Mouse (Mus musculus) forebrain, embryonic 11.5 days (tissue): Measurements from ENCODE around the gene Npr1. TPM values are rescaled to one million over a fixed set of nuclear protein-coding genes. Genes with fewer than 3 reads are reported as not detected.

ENCODE experiments used
- ATAC-seq: fragments of 200-750 bp; cut with Nextera tagmentation; replicated peaks from 2 replicates; pipeline ENCODE4 v1.8.0; 2017; ENCODE audit warnings: moderate TSS enrichment; ENCODE audit not compliant: low FRiP score
- DNase-seq: peaks from one replicate; pipeline ENCODE4 v3.0.0-alpha.2; 2017; ENCODE audit warnings: low spot score
- H3K27ac ChIP-seq: fragments of 300-500 bp; sonication (generic); 2 replicates; pipeline ENCODE4 v1.5.1; 2014; ENCODE audit warnings: low read depth, low read length
- H3K27me3 ChIP-seq: fragments of 300-500 bp; sonication (generic); 2 replicates; pipeline ENCODE4 v1.6.1; 2014; ENCODE audit warnings: mild to moderate bottlenecking, low read length, mixed read lengths; ENCODE audit not compliant: control insufficient read depth, insufficient read depth
- H3K36me3 ChIP-seq: fragments of 300-500 bp; sonication (generic); 2 replicates; pipeline ENCODE4 v1.6.1; 2014; ENCODE audit warnings: mild to moderate bottlenecking, low read length, moderate library complexity, mixed read lengths; ENCODE audit not compliant: control insufficient read depth, insufficient read depth
- H3K4me1 ChIP-seq: fragments of 300-500 bp; sonication (generic); replicated peaks from 2 replicates; pipeline ENCODE4 v1.6.1; 2014; ENCODE audit warnings: low read length, mixed read lengths; ENCODE audit not compliant: control insufficient read depth, insufficient read depth
- H3K4me2 ChIP-seq: fragments of 300-500 bp; sonication (generic); 2 replicates; pipeline ENCODE4 v1.6.1; 2014; ENCODE audit warnings: low read depth, mild to moderate bottlenecking, low read length, moderate library complexity, mixed read lengths; ENCODE audit not compliant: severe bottlenecking
- H3K4me3 ChIP-seq: fragments of 300-500 bp; sonication (generic); 2 replicates; pipeline ENCODE4 v1.5.1; 2014; ENCODE audit warnings: low read depth, low read length
- H3K9ac ChIP-seq: fragments of 300-500 bp; sonication (generic); 2 replicates; pipeline ENCODE4 v1.6.1; 2014; ENCODE audit warnings: low read length
- H3K9me3 ChIP-seq: fragments of 300-500 bp; sonication (generic); 2 replicates; pipeline ENCODE4 v1.6.1; 2016; ENCODE audit warnings: low read length, mixed read lengths; ENCODE audit not compliant: control insufficient read depth
- WGBS: fragments of 180-500 bp; shearing (Covaris S2); extraction: QIAGEN DNeasy Blood & Tissue Kit; methylation state at CpG from one replicate; pipeline ENCODE4 v1.1.7; 2014; 5-methylcytosine and 5-hydroxymethylcytosine counted together
- polyA plus RNA-seq: library from polyadenylated mRNA; unstranded; fragments of >200 nt; fragmentation: Nextera tagmentation; extraction: Ambion mirVana; gene quantifications from 2 replicates; pipeline ENCODE4 v1.2.1, GENCODE M21; 2014

Gene Npr1
- polyA plus RNA-seq, 1 experiment from 2014 or later: 2.0 TPM

DNA sequence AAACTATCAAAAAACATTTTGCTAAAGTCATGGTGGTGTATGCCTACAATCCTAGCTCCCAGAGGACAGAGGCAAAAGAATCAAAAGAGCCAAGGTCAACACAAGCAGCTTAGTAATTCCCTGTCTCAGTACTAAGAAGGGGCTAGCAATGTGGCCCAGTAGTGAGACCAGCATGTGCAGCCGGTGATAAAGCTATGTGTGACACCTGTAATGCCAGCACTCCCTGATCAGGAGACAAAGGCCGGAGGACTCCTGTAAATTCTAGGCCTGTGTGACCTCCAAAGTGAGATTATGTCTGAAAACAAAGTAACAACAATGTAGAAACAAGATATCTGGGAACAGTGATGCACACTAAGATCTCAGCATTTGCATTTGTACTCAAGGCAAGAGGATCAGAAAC is 40.2 kb downstream of the Npr1 start:
- H3K4me2 ChIP-seq: no peak overlapping the region
- no peaks in the 10 kb centered on the region; the same call in 1 of the 2 replicates for H3K36me3 ChIP-seq
- no peaks in the 10 kb centered on the region for H3K9me3 ChIP-seq
- H3K27ac ChIP-seq: no peak overlapping the region
- H3K4me1 ChIP-seq: no peaks in the 10 kb centered on the region
- H3K9ac ChIP-seq: no peak overlapping the region
- no peaks in the 10 kb centered on the region for H3K27me3 ChIP-seq
- H3K4me3 ChIP-seq: no peak overlapping the region
- ATAC-seq: no peak
- no peak for DNase-seq
- WGBS: 91% methylated on average over 2 of the region's 2 CpGs

- no peak overlapping the region for H3K9ac ChIP-seq
- DNase-seq (no peak), ATAC-seq (no peak)
- no peaks in the 10 kb centered on the region for H3K4me1 ChIP-seq
- no peak overlapping the region for H3K4me3 ChIP-seq
- H3K9me3 ChIP-seq: no peaks in the 10 kb centered on the region
- H3K27ac ChIP-seq: no peak overlapping the region
- no peaks in the 10 kb centered on the region; the same call in 1 of the 2 replicates for H3K36me3 ChIP-seq
- H3K27me3 ChIP-seq: no peaks in the 10 kb centered on the region
- no peak overlapping the region for H3K4me2 ChIP-seq
Observed at GRCm38 (mm10) chr3:90423549-90423948, 42.1 kb downstream of the Npr1 start.

GRCm38 (mm10) chr3:90420696-90421095 is 45.0 kb downstream of the Npr1 start:
- Histone ChIP-seq H3K36me3 (no peaks in the 10 kb centered on the region; the same call in 1 of the 2 replicates), H3K4me1 (no peaks in the 10 kb centered on the region), H3K9me3 (no peaks in the 10 kb centered on the region), H3K27ac (no peak overlapping the region), H3K9ac (no peak overlapping the region), H3K4me3 (no peak overlapping the region), H3K27me3 (no peaks in the 10 kb centered on the region), H3K4me2 (no peak overlapping the region)
- DNase-seq (no peak), ATAC-seq (no peak)
- WGBS: 94% methylated on average over 6 of the region's 6 CpGs

DNA sequence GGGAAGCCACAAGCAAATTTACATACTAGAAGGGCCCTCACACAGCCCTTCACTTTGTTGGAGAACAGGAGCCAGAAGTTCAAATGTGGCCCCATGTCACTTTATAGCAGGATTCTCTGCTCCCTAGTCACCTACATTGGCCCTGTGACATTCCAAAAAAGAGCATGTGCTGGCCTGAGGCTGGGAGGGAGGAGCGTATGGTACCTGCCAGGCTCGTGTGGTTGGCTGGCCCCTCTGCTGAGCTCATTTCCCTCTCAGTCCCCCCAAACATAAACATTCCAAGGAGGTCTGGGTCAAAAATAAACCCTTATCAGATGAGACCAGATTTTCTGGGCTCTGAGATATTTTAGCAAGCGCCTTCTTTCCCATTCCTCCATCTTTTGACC is 52.7 kb downstream of the Npr1 start:
- H3K27me3 ChIP-seq: no peaks in the 10 kb centered on the region
- DNase-seq: no peak
- no peak for ATAC-seq
- no peak overlapping the region for H3K9ac ChIP-seq
- no peak overlapping the region for H3K27ac ChIP-seq
- H3K4me3 ChIP-seq: no peak overlapping the region
- H3K9me3 ChIP-seq: no peaks in the 10 kb centered on the region
- WGBS: 80% methylated on average over 3 of the region's 3 CpGs
- H3K36me3 ChIP-seq: peaks cover under 1% of the 10 kb centered on the region; the same call in 1 of the 2 replicates
- no peak overlapping the region for H3K4me2 ChIP-seq
- H3K4me1 ChIP-seq: no peaks in the 10 kb centered on the region

- 56% methylated on average over 5 of the region's 5 CpGs for WGBS
- Histone ChIP-seq H3K9me3 (no peaks in the 10 kb centered on the region), H3K27me3 (no peaks in the 10 kb centered on the region), H3K9ac (no peak overlapping the region), H3K36me3 (peaks cover 3% of the 10 kb centered on the region; the same call in 1 of the 2 replicates), H3K4me2 (no peak overlapping the region), H3K4me1 (no peaks in the 10 kb centered on the region), H3K27ac (no peak overlapping the region), H3K4me3 (no peak overlapping the region)
- DNase-seq (peak; percentile 78), ATAC-seq (no peak)
Observed at GRCm38 (mm10) chr3:90412312-90413010, 53.2 kb downstream of the Npr1 start.

DNA sequence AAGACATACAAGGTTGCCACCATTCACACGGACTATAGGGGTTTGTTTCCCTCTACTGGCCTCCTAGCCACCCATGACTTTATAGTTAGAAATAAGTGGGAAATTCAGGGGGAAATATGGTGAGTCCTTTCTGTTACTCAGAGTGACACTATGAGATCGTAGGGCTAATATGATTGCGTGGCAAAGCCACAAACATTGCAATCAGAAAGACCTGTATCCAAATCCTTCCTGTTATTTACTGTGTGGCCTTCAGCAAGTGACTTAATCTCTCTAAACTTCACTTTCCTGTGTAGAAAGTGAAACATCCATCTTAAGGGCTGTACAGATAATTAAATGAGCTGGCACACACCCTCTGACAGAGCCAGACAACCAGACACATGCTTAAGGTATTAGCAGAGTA is 56.9 kb downstream of the Npr1 start:
- 96% methylated on average over 3 of the region's 3 CpGs for WGBS
- ATAC-seq (no peak), DNase-seq (no peak)
- Histone ChIP-seq H3K4me2 (no peak overlapping the region), H3K36me3 (peaks cover 8% of the 10 kb centered on the region; the same call in 1 of the 2 replicates), H3K4me3 (no peak overlapping the region), H3K4me1 (no peaks in the 10 kb centered on the region), H3K9ac (no peak overlapping the region), H3K27ac (no peak overlapping the region), H3K27me3 (no peaks in the 10 kb centered on the region), H3K9me3 (no peaks in the 10 kb centered on the region)

GRCm38 (mm10) chr3:90406414-90406813 is 59.3 kb downstream of the Npr1 start:
- H3K9ac ChIP-seq: no peak overlapping the region
- H3K27me3 ChIP-seq: no peaks in the 10 kb centered on the region
- peaks cover 17% of the 10 kb centered on the region; the same call in 1 of the 2 replicates for H3K36me3 ChIP-seq
- H3K9me3 ChIP-seq: no peaks in the 10 kb centered on the region
- DNase-seq (no peak), ATAC-seq (no peak)
- no peak overlapping the region for H3K27ac ChIP-seq
- no peak overlapping the region for H3K4me3 ChIP-seq
- 93% methylated on average over 5 of the region's 5 CpGs for WGBS
- H3K4me2 ChIP-seq: no peak overlapping the region
- H3K4me1 ChIP-seq: no peaks in the 10 kb centered on the region

DNA sequence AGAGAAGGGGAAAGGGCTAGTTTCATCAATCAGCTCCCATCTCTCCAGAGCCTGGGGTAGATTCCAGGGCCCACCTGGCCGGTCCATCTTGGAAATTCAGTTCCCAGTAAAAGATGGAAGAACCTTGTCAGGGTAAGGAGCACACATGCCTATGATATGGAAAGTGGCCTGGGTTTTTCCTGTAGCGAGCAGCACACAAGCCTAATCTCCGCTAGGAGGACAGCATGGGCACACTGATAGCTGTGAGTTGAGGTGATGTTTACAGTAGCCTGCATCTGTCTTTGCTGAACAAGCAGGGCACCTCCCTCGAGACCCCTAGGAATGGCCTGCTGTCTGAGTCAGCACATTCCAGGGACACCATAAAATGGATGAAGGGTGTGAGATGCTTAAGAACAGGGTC is 61.1 kb downstream of the Npr1 start:
- DNase-seq (no peak), ATAC-seq (no peak)
- Histone ChIP-seq H3K27me3 (no peaks in the 10 kb centered on the region), H3K9ac (no peak overlapping the region), H3K27ac (no peak overlapping the region), H3K36me3 (peaks cover 23% of the 10 kb centered on the region), H3K4me3 (no peak overlapping the region), H3K4me2 (no peak overlapping the region), H3K4me1 (no peaks in the 10 kb centered on the region), H3K9me3 (no peaks in the 10 kb centered on the region)
- WGBS: 93% methylated on average over 4 of the region's 4 CpGs

DNA sequence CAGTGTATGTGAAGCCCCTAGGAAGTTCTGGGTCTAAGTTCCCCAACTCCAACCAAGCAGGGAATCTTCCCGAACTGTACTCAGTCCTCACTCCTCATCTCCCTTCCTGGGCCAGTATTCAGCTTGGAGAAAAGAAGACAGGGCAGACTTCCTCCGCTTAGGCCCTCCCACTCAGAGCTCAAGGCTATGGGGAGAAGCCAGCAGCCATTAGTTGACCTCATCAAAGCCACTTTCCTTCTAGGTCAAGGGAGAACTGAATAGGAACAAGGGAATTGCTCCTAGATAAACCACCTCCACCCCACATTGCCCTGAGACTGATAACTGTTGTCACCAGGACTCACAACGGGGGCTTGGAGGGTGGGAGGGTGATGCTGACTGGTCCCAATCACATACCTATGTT is 61.5 kb downstream of the Npr1 start:
- H3K9me3 ChIP-seq: no peaks in the 10 kb centered on the region
- H3K27ac ChIP-seq: no peak overlapping the region
- no peaks in the 10 kb centered on the region for H3K4me1 ChIP-seq
- peaks cover 28% of the 10 kb centered on the region for H3K36me3 ChIP-seq
- H3K4me3 ChIP-seq: no peak overlapping the region
- WGBS: 95% methylated on average over 3 of the region's 3 CpGs
- H3K27me3 ChIP-seq: no peaks in the 10 kb centered on the region
- no peak for DNase-seq
- no peak overlapping the region for H3K4me2 ChIP-seq
- no peak overlapping the region for H3K9ac ChIP-seq
- no peak for ATAC-seq
